Mouse (Mus musculus) adipocyte (in vitro differentiated cells): ENCODE measurements around the gene Wt1.

Experiments used
- DNase-seq: peaks from one replicate; pipeline ENCODE4 v3.0.0-alpha.2; 2016; ENCODE audit warnings: low spot score

Wt1 gene

GRCm38 (mm10) chr2:105185768-105186529, 59.6 kb downstream of the Wt1 start:
- DNase-seq: no peak

- DNase-seq: no peak
Observed at GRCm38 (mm10) chr2:105186591-105186990, 60.3 kb downstream of the Wt1 start.

- peak; percentile 34 for DNase-seq
Observed at GRCm38 (mm10) chr2:105188182-105188581, 61.9 kb downstream of the Wt1 start.

- DNase-seq: peak; percentile 44
Observed at GRCm38 (mm10) chr2:105189352-105189751, 63.0 kb downstream of the Wt1 start.

GRCm38 (mm10) chr2:105200152-105200551, 73.8 kb downstream of the Wt1 start:
- peak; percentile 31 for DNase-seq

GRCm38 (mm10) chr2:105206563-105207174, 80.3 kb downstream of the Wt1 start:
- peak; percentile 64 for DNase-seq

GRCm38 (mm10) chr2:105212839-105213238, 86.5 kb downstream of the Wt1 start:
- DNase-seq: no peak

- DNase-seq: no peak
Observed at GRCm38 (mm10) chr2:105215914-105216313, 89.6 kb downstream of the Wt1 start.

GRCm38 (mm10) chr2:105219229-105219628, 92.9 kb downstream of the Wt1 start:
- no peak for DNase-seq

GRCm38 (mm10) chr2:105219664-105220063, 93.3 kb downstream of the Wt1 start:
- no peak for DNase-seq

GRCm38 (mm10) chr2:105220738-105221303, 94.5 kb downstream of the Wt1 start:
- peak; percentile 21 for DNase-seq
